Mouse (Mus musculus): Measurements from ENCODE around the gene Tmem222. TPM values are rescaled to one million over a fixed set of nuclear protein-coding genes. Genes with fewer than 3 reads are reported as not detected.

The Tmem222 gene
- 10 to 100 TPM; 87.9 to 96.5 TPM for total RNA-seq (2021)

GRCm38 (mm10) chr4:133277104-133278026 lies at the start of gene Tmem222:
Gene Tmem222, minus strand, starts transcription at chr4:133277792.
- intact Hi-C loops (cut with DNase I): no loop called here
- peak; percentile 96 to 97 for DNase-seq (ENCODE audit: low spot score in 2 of 2)

DNA sequence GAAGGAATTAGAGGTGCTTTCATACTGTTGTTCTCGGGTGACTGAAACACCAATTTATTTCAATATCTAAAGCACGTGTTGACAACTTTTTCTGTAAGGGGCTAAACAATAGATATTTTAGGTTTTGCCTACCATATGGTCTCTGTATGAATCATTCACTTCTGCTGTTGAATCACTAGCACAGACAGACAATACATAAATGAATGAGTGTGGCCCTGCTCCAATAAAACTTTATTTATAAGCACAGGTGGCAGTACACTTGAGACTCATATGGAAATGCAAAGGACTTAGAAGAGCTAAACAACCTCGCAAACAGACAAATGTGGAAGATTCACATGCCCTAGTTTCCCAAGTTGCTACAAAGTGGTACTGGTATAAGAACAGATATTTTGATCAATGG lies 42.1 kb upstream of the Tmem222 start:
- intact Hi-C loops (cut with DNase I): no loop called here
- DNase-seq (ENCODE audit: low spot score in 2 of 2): no peak

- intact Hi-C loops (cut with DNase I): no loop called here
- no peak for DNase-seq (ENCODE audit: low spot score in 2 of 2)
Observed at GRCm38 (mm10) chr4:133315991-133316390, 38.4 kb upstream of the Tmem222 start.

DNA sequence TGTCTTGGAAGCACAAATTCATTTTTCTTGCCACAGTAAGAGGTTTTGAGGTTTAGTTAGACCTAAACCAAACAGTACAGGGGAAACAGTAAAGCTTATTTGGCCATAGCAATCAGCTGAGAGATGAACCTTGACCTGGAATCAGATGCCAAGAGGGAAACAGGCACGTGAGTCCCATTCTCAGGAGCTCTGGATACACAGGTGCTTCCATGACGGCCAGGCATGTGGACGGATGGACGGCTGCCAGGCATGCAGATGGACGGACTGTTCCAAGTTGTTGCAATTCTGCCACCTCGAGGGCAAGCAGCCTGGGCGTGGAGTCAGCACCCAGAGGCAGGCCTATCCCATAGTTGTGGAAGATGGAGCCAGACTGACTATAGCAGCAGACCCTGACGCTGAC lies 37.3 kb upstream of the Tmem222 start:
- intact Hi-C loops (cut with DNase I): loop anchor here (5.0 kb wide), 2 partner anchors 32 to 102 kb away; no protein-coding TSS in a partner anchor
- no peak for DNase-seq (ENCODE audit: low spot score in 2 of 2)

DNA sequence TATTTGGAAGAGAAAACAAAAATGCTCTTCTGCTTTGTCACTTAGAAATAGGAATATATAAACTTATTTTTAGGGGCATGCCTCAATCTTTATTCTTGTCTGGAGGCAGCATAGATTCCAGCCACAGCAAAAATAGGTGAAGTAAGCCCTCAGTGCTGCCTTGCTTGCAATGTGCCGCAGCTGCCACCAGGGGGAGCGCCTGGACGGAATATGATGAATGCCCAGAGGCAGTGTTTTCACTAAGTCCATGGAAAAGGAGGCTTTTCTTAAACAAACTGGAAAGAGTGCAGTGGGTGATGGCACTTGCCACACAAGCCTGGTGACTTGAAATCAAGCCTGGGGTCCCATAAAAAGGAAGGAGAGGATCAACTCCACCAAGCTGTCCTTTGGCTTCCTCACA lies 32.4 kb upstream of the Tmem222 start:
- intact Hi-C loops (cut with DNase I): loop anchor here (2.0 to 5.0 kb wide), 4 partner anchors 17 to 142 kb away; no protein-coding TSS in a partner anchor
- DNase-seq (ENCODE audit: low spot score in 2 of 2): peak; percentile 80 to 87

DNA sequence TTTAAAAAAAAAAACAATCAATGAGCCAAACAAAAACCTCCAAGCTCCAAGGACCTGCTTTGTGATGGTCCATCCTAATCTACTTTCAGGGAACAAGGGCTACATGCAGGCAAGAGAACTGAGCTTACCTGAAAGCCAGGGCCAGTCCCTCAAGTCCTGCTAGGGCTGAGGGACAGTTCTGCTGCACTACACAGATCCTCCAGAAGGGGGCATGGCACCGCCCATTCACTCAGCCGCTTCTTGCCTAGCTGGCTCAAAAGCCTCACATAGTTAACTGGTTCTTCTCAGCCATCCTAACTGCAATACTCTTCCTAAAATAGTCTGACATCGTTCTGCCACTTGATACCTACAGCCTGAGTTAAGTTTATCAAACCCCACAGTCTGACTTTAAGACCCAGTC lies 29.7 kb upstream of the Tmem222 start:
- DNase-seq (ENCODE audit: low spot score in 2 of 2): peak; percentile 42 to 44
- intact Hi-C loops (cut with DNase I): loop anchor here (5.0 kb wide), 1 partner anchor 145 kb away; no protein-coding TSS in a partner anchor

GRCm38 (mm10) chr4:133305825-133306224 lies 28.2 kb upstream of the Tmem222 start:
- intact Hi-C loops (cut with DNase I): loop anchor here (5.0 kb wide), 1 partner anchor 146 kb away; no protein-coding TSS in a partner anchor
- no peak for DNase-seq (ENCODE audit: low spot score in 2 of 2)

DNA sequence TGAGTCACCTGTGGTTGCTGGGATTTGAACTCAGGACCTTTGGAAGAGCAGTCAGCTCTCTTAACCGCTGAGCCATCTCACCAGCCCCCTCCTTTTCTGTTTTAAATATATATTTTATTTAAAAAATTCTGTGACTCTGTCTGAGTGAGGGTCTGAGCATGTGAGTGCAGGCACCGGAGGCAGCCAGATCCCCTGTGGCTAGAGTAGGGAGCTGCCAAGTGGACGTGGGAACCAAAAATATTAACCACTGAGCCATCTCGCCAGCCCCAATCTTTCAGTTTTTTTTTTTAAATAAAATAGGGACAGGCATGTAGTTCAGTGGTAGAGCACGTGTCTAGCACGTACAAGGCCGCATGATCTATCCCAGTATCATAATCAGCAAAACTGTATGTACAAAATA lies 27.2 kb upstream of the Tmem222 start:
- intact Hi-C loops (cut with DNase I): loop anchor here (5.0 kb wide), 1 partner anchor 148 kb away; no protein-coding TSS in a partner anchor
- DNase-seq (ENCODE audit: low spot score in 2 of 2): no peak

DNA sequence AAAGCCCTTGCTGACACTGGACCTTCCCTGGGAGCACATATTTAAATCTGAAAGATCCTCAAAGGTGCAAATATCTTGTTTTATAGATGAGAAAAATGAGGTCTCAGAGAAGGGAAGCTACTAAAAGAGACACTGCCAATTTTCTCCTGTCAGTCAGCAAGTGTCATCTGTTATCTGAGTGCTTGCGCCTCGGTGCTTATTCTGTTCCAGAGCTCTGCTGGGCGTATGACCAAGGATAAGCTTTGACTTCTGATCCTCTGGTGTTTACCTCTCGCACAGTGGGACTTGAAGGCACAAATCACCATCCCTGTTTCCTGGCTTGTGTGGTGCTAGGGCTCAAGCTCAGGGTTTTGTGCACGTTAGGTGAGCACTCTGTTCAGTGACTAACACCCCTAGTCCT lies 25.1 kb upstream of the Tmem222 start:
- DNase-seq (ENCODE audit: low spot score in 2 of 2): no peak
- intact Hi-C loops (cut with DNase I): no loop called here

DNA sequence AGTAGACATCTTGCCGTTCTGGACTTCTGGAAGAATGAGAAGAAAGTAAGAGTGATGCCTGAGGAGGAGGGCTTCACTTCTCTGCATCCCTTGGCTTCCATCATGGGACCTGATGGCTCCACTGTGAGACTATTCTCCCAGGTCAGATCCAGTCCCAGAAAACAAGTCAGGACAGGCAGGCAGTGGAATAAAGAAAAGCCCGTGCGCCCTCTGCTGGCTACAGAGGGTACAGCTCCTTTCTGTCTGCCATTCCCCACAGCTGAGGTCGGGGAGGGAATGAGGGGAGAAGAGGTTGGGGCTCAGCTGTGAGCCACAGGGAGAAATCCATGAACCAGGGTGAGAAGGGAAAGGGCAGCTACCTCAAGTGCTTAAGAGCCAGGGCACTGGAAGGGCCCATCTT lies 24.2 kb upstream of the Tmem222 start:
- peak; percentile 70 for DNase-seq (ENCODE audit: low spot score in 2 of 2)
- intact Hi-C loops (cut with DNase I): no loop called here

DNA sequence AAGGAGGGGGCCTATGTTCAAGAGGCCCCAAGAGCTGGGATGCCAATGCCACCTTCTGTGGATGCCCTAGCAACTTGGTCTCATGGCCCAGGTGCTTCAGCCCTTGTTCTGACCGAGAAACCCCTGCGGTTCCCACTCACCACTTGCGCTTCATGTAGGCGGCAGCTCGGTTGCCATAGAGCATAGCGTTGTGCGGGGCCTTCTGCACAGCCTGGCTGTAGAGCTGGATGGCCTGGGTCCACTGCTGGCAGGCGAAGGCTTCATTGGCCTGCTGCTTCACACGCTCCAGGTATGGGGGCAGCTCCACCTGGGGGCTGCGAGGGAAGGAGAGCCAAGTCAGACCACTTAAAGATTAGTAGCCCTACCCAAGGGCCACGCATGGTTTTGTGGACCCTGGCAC lies 22.8 kb upstream of the Tmem222 start:
- DNase-seq (ENCODE audit: low spot score in 2 of 2): no peak
- intact Hi-C loops (cut with DNase I): no loop called here

DNA sequence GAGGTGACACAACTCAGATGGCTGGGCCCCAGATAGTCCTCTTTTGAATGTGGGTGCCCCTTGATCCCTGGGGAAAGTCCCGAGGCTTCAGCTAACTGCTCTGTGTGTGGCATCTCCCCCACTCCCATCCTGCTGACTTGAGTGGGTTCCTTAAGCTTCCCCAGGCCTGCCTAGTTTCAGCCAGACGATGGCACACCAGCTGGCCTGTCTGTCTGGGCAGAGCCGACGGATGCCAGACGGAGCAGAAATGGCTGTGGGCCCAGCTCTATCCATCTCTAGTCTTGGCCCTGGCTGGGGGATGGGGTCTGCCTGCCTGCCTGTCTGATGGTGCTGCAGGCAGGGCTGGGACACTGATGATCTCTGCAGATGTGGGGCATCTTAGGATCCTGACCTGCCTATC lies 22.1 kb upstream of the Tmem222 start:
- intact Hi-C loops (cut with DNase I): loop anchor here (5.0 kb wide), 1 partner anchor 47 kb away; no protein-coding TSS in a partner anchor
- DNase-seq (ENCODE audit: low spot score in 2 of 2): peak; percentile 72 to 78

- DNase-seq (ENCODE audit: low spot score in 2 of 2): peak; percentile 82 to 86
- intact Hi-C loops (cut with DNase I): loop anchor here (5.0 kb wide), 1 partner anchor 46 kb away; no protein-coding TSS in a partner anchor
Observed at GRCm38 (mm10) chr4:133298516-133299365, 21.1 kb upstream of the Tmem222 start.

- intact Hi-C loops (cut with DNase I): loop anchor here (1.0 to 5.0 kb wide), 3 partner anchors 46 to 289 kb away; no protein-coding TSS in a partner anchor
- DNase-seq (ENCODE audit: low spot score in 2 of 2): peak; percentile 82 to 83
Observed at GRCm38 (mm10) chr4:133297801-133298238, 20.2 kb upstream of the Tmem222 start.

- intact Hi-C loops (cut with DNase I): loop anchor here (1.0 to 5.0 kb wide), 3 partner anchors 45 to 288 kb away; no protein-coding TSS in a partner anchor
- no peak for DNase-seq (ENCODE audit: low spot score in 2 of 2)
Observed at GRCm38 (mm10) chr4:133297360-133297759, 19.8 kb upstream of the Tmem222 start.

GRCm38 (mm10) chr4:133294084-133294483 lies 16.5 kb upstream of the Tmem222 start:
- intact Hi-C loops (cut with DNase I): no loop called here
- DNase-seq (ENCODE audit: low spot score in 2 of 2): no peak

DNA sequence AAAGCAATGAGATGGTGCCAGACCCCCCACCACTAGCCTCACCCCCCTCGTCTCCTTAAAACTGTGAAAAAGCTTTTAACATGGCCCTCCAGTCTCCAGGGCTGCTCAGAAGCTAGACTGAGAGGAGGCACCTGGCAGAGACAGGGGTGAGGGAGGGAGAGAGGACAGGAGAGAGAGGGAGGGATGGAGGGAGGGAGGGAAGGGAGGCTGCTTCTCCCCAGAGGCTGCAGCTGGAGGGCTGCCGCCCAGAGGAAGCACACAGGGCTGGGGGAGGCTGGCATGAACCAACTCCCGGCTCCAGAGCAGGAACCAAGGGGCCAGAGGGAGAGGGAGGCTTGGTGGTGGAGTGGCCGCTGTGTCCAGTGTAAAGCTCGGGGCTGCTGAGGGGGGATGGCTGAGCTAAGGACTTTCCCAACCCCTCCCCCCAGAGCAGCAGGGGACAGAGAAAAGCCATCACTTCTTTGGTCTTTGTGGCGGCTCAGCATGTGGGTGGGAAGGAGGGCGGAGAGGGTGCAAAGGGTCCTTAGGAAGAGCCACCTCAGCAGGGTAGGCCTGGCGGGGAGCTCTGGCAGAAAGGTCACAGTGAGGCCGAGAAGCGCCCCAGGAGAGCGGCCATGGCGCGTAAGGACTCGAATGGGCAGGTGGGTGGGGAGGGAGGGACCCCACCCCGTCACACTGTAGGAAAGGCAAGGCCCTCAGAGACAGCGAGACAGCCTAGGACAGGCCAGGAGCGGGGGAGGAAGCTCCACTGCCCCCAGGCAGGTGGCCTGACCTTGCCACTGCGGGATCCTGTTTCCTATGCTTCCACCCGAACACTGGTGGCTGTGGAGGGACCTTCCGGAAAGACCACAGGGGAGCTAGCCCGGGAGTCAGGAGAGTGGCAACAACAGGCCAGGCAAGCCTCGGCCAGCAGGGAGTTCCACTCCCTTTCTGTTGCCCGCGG lies 15.6 kb upstream of the Tmem222 start:
- no peak for DNase-seq (ENCODE audit: low spot score in 2 of 2)
- intact Hi-C loops (cut with DNase I): no loop called here

GRCm38 (mm10) chr4:133292405-133292804 lies 14.8 kb upstream of the Tmem222 start:
- no peak for DNase-seq (ENCODE audit: low spot score in 2 of 2)
- intact Hi-C loops (cut with DNase I): no loop called here

GRCm38 (mm10) chr4:133291255-133291654 lies 13.7 kb upstream of the Tmem222 start:
- intact Hi-C loops (cut with DNase I): no loop called here
- DNase-seq (ENCODE audit: low spot score in 2 of 2): no peak

Data from left cerebral cortex, postnatal 36 days (tissue).